Comparison of ENCODE assay signal across 46 mouse cellular contexts in the genomic region with DNA sequence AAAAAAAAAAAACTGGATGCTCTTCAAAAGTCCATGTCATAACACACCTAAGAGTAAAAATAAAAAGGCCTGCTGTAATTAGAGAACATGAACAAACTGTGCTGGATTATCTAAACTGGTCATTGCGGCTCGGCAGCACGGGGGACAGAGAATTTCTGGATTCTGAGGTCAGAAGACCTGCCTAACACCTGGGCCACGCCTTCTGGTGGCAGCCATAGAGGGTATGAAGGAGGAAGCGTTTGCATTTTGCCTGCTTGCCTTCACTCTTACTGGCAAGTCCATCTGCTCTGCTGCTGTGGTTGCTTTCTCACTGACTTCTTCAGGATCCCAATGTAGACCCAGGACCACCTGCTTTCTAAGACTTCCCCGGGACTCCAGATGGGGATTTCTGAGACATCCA. TPM values are rescaled to one million over a fixed set of nuclear protein-coding genes. Genes with fewer than 3 reads are reported as not detected.
"Had no signal": no experiment of that assay in that cellular context is flagged by ENCODE, and none has a peak within 500 bp of the region (broad histone marks: within the 10 kb centered on the region; RNA-seq: fewer than 3 reads in every experiment).

No protein-coding gene starts in this region.

- H3K4me2 ChIP-seq: limb, embryonic 12.5 days; limb, embryonic 13.5 days; limb, embryonic 15.5 days; liver, embryonic 11.5 days; liver, embryonic 12.5 days; liver, embryonic 13.5 days; liver, embryonic 15.5 days; lung, embryonic 14.5 days; lung, embryonic 15.5 days; midbrain, embryonic 11.5 days; midbrain, embryonic 12.5 days; midbrain, embryonic 13.5 days; midbrain, embryonic 15.5 days; neural tube, embryonic 12.5 days; neural tube, embryonic 13.5 days had no signal

- H3K4me1 ChIP-seq: limb, embryonic 15.5 days; liver, embryonic 12.5 days; liver, embryonic 13.5 days; liver, embryonic 15.5 days; lung, embryonic 15.5 days; midbrain, embryonic 12.5 days; midbrain, embryonic 13.5 days; midbrain, embryonic 15.5 days; neural tube, embryonic 12.5 days; neural tube, embryonic 13.5 days had no signal

- H3K4me3 ChIP-seq: limb, embryonic 10.5 days; limb, embryonic 12.5 days; limb, embryonic 13.5 days; limb, embryonic 15.5 days; liver, embryonic 12.5 days; liver, embryonic 13.5 days; liver, embryonic 15.5 days; lung, embryonic 15.5 days; megakaryocyte, embryonic 14.5 days; midbrain, embryonic 10.5 days; midbrain, embryonic 12.5 days; midbrain, embryonic 13.5 days; midbrain, embryonic 15.5 days; myocyte; neural tube, embryonic 12.5 days; neural tube, embryonic 13.5 days had no signal

- H3K9me3 ChIP-seq: limb, embryonic 10.5 days; limb, embryonic 12.5 days; limb, embryonic 15.5 days; liver, embryonic 12.5 days; liver, embryonic 13.5 days; liver, embryonic 15.5 days; lung, embryonic 15.5 days; midbrain, embryonic 10.5 days; midbrain, embryonic 12.5 days; midbrain, embryonic 13.5 days; midbrain, embryonic 15.5 days; neural tube, embryonic 12.5 days; neural tube, embryonic 13.5 days had no signal

- H3K27ac ChIP-seq: limb, embryonic 10.5 days; limb, embryonic 12.5 days; limb, embryonic 13.5 days; limb, embryonic 15.5 days; liver, embryonic 12.5 days; liver, embryonic 13.5 days; liver, embryonic 14.5 days; liver, embryonic 15.5 days; lung, embryonic 15.5 days; macrophage; midbrain, embryonic 10.5 days; midbrain, embryonic 12.5 days; midbrain, embryonic 13.5 days; midbrain, embryonic 15.5 days; neural tube, embryonic 12.5 days; neural tube, embryonic 13.5 days had no signal

- H3K9ac ChIP-seq: limb, embryonic 12.5 days; limb, embryonic 13.5 days; limb, embryonic 15.5 days; liver, embryonic 12.5 days; liver, embryonic 13.5 days; liver, embryonic 14.5 days; liver, embryonic 15.5 days; liver, postnatal 0 days; lung, embryonic 14.5 days; lung, embryonic 15.5 days; midbrain, embryonic 12.5 days; midbrain, embryonic 13.5 days; midbrain, embryonic 15.5 days; neural tube, embryonic 12.5 days; neural tube, embryonic 13.5 days had no signal

- H3K36me3 ChIP-seq: limb, embryonic 10.5 days; limb, embryonic 12.5 days; limb, embryonic 13.5 days; limb, embryonic 15.5 days; liver, embryonic 12.5 days; liver, embryonic 13.5 days; liver, embryonic 15.5 days; lung, embryonic 15.5 days; midbrain, embryonic 10.5 days; midbrain, embryonic 12.5 days; midbrain, embryonic 13.5 days; midbrain, embryonic 15.5 days; neural tube, embryonic 12.5 days; neural tube, embryonic 13.5 days had no signal

- DNase-seq: left cerebral cortex, postnatal 4 days; liver; liver, embryonic 13.5 days; liver, postnatal 0 days; lung, adult 18-20 months; lung, adult 2 months; lung, embryonic 14.5 days; lung, postnatal 10 days; lung, postnatal 14 days; lung, postnatal 36 days; lung, postnatal 4 days; midbrain, embryonic 14.5 days had no signal

- ATAC-seq: liver, embryonic 12.5 days; liver, postnatal 0 days; lung, postnatal 0 days; midbrain, embryonic 13.5 days; midbrain, embryonic 15.5 days; midbrain, embryonic 16.5 days had no signal

- H3K27me3 ChIP-seq: limb, embryonic 15.5 days; liver, embryonic 13.5 days; liver, embryonic 15.5 days; lung, embryonic 15.5 days; midbrain, embryonic 12.5 days; midbrain, embryonic 13.5 days; midbrain, embryonic 15.5 days; neural tube, embryonic 12.5 days; neural tube, embryonic 13.5 days had no signal

RNA-seq across cellular contexts. Expression of gene Urad, which starts 20.7 kb away (rescaled TPM):
- total RNA-seq: left cerebral cortex, postnatal 10 days; left cerebral cortex, postnatal 14 days; left cerebral cortex, postnatal 25 days; left cerebral cortex, postnatal 36 days; left cerebral cortex, postnatal 4 days; megakaryocyte progenitor cell, adult 5-6 weeks; megakaryocyte, adult 5-6 weeks; megakaryocyte-erythroid progenitor cell, adult 5-6 weeks; midbrain, postnatal 0 days; monocyte, adult 5-6 weeks had no signal
- polyA plus RNA-seq: limb, embryonic 10.5 days; limb, embryonic 11.5 days; limb, embryonic 12.5 days; limb, embryonic 13.5 days; limb, embryonic 14.5 days; limb, embryonic 15.5 days; lung, adult 2 months; lung, embryonic 14.5 days; lung, embryonic 15.5 days; lung, embryonic 16.5 days; lung, postnatal 0 days; macrophage; midbrain, embryonic 10.5 days; midbrain, embryonic 11.5 days; midbrain, embryonic 12.5 days; midbrain, embryonic 13.5 days; midbrain, embryonic 14.5 days; midbrain, embryonic 15.5 days; midbrain, embryonic 16.5 days; midbrain, postnatal 0 days; myocyte; neural tube, embryonic 12.5 days; neural tube, embryonic 13.5 days had no signal

RNA-seq across cellular contexts. Expression of gene Cdx2, which starts 35.8 kb away (rescaled TPM):
- total RNA-seq: left cerebral cortex, postnatal 10 days; left cerebral cortex, postnatal 14 days; left cerebral cortex, postnatal 25 days; left cerebral cortex, postnatal 36 days; left cerebral cortex, postnatal 4 days; liver, adult 2 months; megakaryocyte progenitor cell, adult 5-6 weeks; megakaryocyte, adult 5-6 weeks; megakaryocyte-erythroid progenitor cell, adult 5-6 weeks; midbrain, postnatal 0 days; monocyte, adult 5-6 weeks had no signal
- polyA plus RNA-seq: limb, embryonic 11.5 days; limb, embryonic 12.5 days; limb, embryonic 15.5 days; liver, embryonic 12.5 days; liver, embryonic 13.5 days; liver, embryonic 14.5 days; liver, embryonic 15.5 days; liver, postnatal 0 days; lung, adult 2 months; lung, embryonic 14.5 days; lung, embryonic 15.5 days; lung, embryonic 16.5 days; lung, postnatal 0 days; macrophage; midbrain, embryonic 10.5 days; midbrain, embryonic 11.5 days; midbrain, embryonic 12.5 days; midbrain, embryonic 13.5 days; midbrain, embryonic 14.5 days; midbrain, embryonic 15.5 days; midbrain, embryonic 16.5 days; midbrain, postnatal 0 days; myocyte; neural tube, embryonic 12.5 days; neural tube, embryonic 13.5 days had no signal
